Mouse (Mus musculus): ENCODE results near the gene Olfr1163. TPM values are rescaled to one million over a fixed set of nuclear protein-coding genes. Genes with fewer than 3 reads are reported as not detected.
"Not testable (repeated sequence)": the region's sequence is repeated elsewhere in the genome, so short reads cannot be mapped to it uniquely, and the experiment has no call there.

The Olfr1163 gene
- polyA plus RNA-seq (2015; fragmentation: Nextera tagmentation; extraction: Ambion mirVana) = not detected in 2 replicates

DNA sequence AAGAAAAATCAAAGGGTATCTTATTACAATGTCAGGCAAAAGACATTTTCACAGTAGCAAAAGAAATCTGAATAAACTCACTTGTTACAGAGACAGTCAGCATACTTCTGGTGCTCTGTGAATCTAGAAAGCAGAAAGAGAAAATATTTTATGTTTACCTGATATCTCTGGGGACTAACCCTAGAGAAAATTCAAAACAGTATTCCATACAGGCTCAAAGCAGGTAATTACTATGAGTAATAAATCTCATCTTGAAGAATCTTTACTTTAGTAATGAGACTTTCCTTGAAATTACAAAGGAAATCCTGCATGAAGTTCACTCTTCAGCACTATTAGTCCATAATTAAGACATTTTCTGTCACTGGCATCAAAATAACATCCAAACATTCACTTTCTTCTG is at the start of gene Olfr1163:
TSS of gene Olfr1163 (minus strand) at position 101 of the 400 bp plus-strand sequence.
- Histone ChIP-seq H3K9me3 (ENCODE audit: control insufficient read depth, low read length) (no peaks in the 10 kb centered on the region), H3K27ac (ENCODE audit: low read length) (no peak within 1 kb of the TSS), H3K4me2 (ENCODE audit: low read length) (no peak within 1 kb of the TSS), H3K4me3 (replicated peaks; ENCODE audit: low read length) (no peak within 1 kb of the TSS), H3K27me3 (replicated peaks; ENCODE audit: control insufficient read depth, insufficient read depth, low read length) (no peaks in the 10 kb centered on the region), H3K36me3 (ENCODE audit: control insufficient read depth, insufficient read depth) (no peaks in the 10 kb centered on the region), H3K9ac (replicated peaks; ENCODE audit: low read depth, low read length) (no peak within 1 kb of the TSS), H3K4me1 (replicated peaks; ENCODE audit: control insufficient read depth, insufficient read depth, low read length) (no peaks in the 10 kb centered on the region)
- ATAC-seq = no peak

DNA sequence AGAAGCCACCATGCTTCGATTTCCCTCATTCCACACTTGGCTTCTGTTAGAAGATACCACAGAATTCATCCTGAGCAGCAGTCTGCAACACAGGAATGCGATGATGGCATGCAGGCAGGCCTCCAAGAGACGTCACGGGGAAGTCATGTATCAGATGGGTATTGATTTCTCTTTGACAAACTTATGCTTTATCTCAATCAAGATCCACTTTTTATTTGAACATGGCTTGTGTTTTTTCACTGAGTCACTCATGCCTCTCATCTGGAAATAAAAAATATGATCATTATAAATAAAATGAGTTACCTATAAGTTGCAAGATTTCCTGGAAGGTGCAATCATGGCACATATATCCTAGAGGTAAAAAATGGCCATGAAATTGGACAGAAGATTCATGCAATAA is 22.2 kb upstream of the Olfr1163 start, which contains the start of gene Olfr1164:
TSS of gene Olfr1164 (minus strand) at position 101 of the 400 bp plus-strand sequence.
- Histone ChIP-seq H3K9ac (replicated peaks; ENCODE audit: low read depth, low read length) (no peak within 1 kb of the TSS), H3K4me2 (ENCODE audit: low read length) (no peak within 1 kb of the TSS), H3K27me3 (replicated peaks; ENCODE audit: control insufficient read depth, insufficient read depth, low read length) (no peaks in the 10 kb centered on the region), H3K27ac (ENCODE audit: low read length) (no peak within 1 kb of the TSS), H3K4me1 (replicated peaks; ENCODE audit: control insufficient read depth, insufficient read depth, low read length) (no peaks in the 10 kb centered on the region), H3K36me3 (ENCODE audit: control insufficient read depth, insufficient read depth) (no peaks in the 10 kb centered on the region), H3K9me3 (ENCODE audit: control insufficient read depth, low read length) (no peaks in the 10 kb centered on the region), H3K4me3 (replicated peaks; ENCODE audit: low read length) (no peak within 1 kb of the TSS)
- WGBS = 79% methylated on average over 4 of the region's 4 CpGs
- ATAC-seq = no peak

DNA sequence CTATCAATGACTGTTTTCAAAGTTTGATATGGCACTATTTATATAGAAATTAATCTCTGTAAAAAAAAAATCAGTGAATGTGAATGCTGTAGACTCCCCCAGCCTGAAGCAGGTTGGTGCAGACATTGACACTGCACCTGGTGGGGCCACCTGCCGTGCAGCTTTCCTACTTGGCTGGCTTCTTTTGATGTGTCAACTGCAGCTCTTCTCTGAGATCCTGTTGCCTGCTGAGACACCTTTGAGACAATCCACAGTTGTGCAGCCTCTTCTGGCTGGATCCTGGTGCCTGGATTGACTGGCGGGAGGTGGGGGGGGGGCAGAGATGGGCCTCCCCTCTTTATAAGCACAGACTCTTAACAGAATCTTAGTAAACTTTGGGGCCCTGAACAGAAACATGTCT is 8.0 kb downstream of the Olfr1163 start:
- Histone ChIP-seq H3K36me3 (ENCODE audit: control insufficient read depth, insufficient read depth) (no peaks in the 10 kb centered on the region), H3K4me1 (replicated peaks; ENCODE audit: control insufficient read depth, insufficient read depth, low read length) (no peaks in the 10 kb centered on the region), H3K27ac (ENCODE audit: low read length) (no peak overlapping the region), H3K4me2 (ENCODE audit: low read length) (no peak overlapping the region), H3K27me3 (replicated peaks; ENCODE audit: control insufficient read depth, insufficient read depth, low read length) (no peaks in the 10 kb centered on the region), H3K9ac (replicated peaks; ENCODE audit: low read depth, low read length) (no peak overlapping the region), H3K9me3 (ENCODE audit: control insufficient read depth, low read length) (no peaks in the 10 kb centered on the region), H3K4me3 (replicated peaks; ENCODE audit: low read length) (no peak overlapping the region)
- WGBS = 73% methylated on average over 2 of the region's 2 CpGs
- ATAC-seq = no peak

DNA sequence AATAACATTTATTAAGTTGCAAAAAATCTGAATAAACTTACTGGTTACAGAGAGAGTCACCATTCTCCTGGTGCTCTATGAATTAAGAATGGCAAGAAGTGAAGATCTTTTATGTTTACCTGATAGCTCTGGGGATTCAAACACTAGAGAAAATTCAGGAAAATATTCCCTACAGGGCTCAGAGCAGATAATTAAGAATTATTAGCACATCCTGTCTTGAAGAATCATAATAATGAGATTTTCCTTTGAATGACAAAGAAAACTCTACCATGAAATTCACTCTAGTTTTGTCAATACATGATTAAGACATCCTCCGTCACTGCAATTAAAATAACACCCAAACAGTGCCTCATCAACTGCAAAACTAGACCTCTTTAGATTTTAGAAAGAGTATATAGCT is 20.6 kb downstream of the Olfr1163 start, which contains the start of gene Olfr1162:
TSS of gene Olfr1162 (minus strand) at position 101 of the 400 bp plus-strand sequence.
- no peak within 1 kb of the TSS for H3K27ac ChIP-seq (ENCODE audit: low read length)
- 76% methylated on average over 1 of the region's 1 CpGs for WGBS
- ATAC-seq = no peak
- H3K4me1 ChIP-seq (replicated peaks; ENCODE audit: control insufficient read depth, insufficient read depth, low read length) = no peaks in the 10 kb centered on the region
- no peak within 1 kb of the TSS for H3K9ac ChIP-seq (replicated peaks; ENCODE audit: low read depth, low read length)
- H3K27me3 ChIP-seq (replicated peaks; ENCODE audit: control insufficient read depth, insufficient read depth, low read length) = no peaks in the 10 kb centered on the region
- H3K4me3 ChIP-seq (replicated peaks; ENCODE audit: low read length) = no peak within 1 kb of the TSS
- no peaks in the 10 kb centered on the region for H3K36me3 ChIP-seq (ENCODE audit: control insufficient read depth, insufficient read depth)
- H3K9me3 ChIP-seq (ENCODE audit: control insufficient read depth, low read length) = no peaks in the 10 kb centered on the region
- no peak within 1 kb of the TSS for H3K4me2 ChIP-seq (ENCODE audit: low read length)

DNA sequence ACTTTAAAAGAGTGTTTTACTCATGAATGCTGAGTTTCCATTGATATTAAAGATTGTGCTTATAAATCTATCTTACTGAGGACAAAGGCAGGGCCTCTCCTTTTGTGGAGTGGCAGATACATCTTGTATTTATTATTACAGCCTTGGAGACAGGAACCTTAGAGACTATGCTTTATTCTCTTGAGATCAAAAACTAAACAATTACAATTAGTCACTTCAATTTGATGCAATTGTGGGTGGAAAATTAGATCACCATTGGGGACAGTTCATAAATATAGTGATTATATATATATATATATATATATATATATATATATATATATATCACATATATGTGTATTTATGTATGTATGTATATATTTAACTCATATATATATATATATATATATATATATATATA is 34.0 kb downstream of the Olfr1163 start, which contains the start of gene Olfr73:
TSS of gene Olfr73 (minus strand) at position 101 of the 400 bp plus-strand sequence.
- no peaks in the 10 kb centered on the region for H3K4me1 ChIP-seq (replicated peaks; ENCODE audit: control insufficient read depth, insufficient read depth, low read length)
- H3K36me3 ChIP-seq (ENCODE audit: control insufficient read depth, insufficient read depth) = no peaks in the 10 kb centered on the region
- no peak within 1 kb of the TSS for H3K4me3 ChIP-seq (replicated peaks; ENCODE audit: low read length)
- no peak within 1 kb of the TSS for H3K4me2 ChIP-seq (ENCODE audit: low read length)
- no peak within 1 kb of the TSS for H3K9ac ChIP-seq (replicated peaks; ENCODE audit: low read depth, low read length)
- H3K27ac ChIP-seq (ENCODE audit: low read length) = no peak within 1 kb of the TSS
- no peaks in the 10 kb centered on the region for H3K9me3 ChIP-seq (ENCODE audit: control insufficient read depth, low read length)
- no peaks in the 10 kb centered on the region for H3K27me3 ChIP-seq (replicated peaks; ENCODE audit: control insufficient read depth, insufficient read depth, low read length)
- ATAC-seq = no peak

DNA sequence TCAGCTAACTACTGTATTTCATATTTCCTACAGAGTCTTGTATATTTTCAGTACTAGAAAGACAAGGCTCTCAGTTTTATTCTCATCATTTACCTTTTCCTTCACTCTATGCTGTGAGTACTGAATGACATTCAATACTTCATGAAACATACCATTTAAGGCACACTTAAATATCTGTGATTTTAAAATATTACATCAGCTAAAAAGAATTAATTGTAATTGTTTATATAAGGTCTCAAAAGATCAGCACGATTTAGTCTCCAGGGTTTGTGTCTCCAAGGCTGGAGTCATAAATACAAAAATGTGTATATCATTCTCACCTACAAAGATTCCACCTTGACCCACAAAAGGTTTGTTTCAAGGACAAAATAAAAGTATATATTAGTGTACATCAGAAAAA is 49.2 kb downstream of the Olfr1163 start, which contains the start of gene Olfr1161:
TSS of gene Olfr1161 (plus strand) at position 301 of the 400 bp plus-strand sequence.
- 84% methylated on average over 1 of the region's 1 CpGs for WGBS
- H3K4me1 ChIP-seq (replicated peaks; ENCODE audit: control insufficient read depth, insufficient read depth, low read length); H3K9ac ChIP-seq (replicated peaks; ENCODE audit: low read depth, low read length); H3K27ac ChIP-seq (ENCODE audit: low read length); H3K36me3 ChIP-seq (ENCODE audit: control insufficient read depth, insufficient read depth); H3K9me3 ChIP-seq (ENCODE audit: control insufficient read depth, low read length); H3K4me3 ChIP-seq (replicated peaks; ENCODE audit: low read length); H3K4me2 ChIP-seq (ENCODE audit: low read length); ATAC-seq; H3K27me3 ChIP-seq (replicated peaks; ENCODE audit: control insufficient read depth, insufficient read depth, low read length): not testable (repeated sequence)

Other genes with a start within 250 kb of the Olfr1163 start
- not detected in 2 replicates for gene Olfr1148, start 241.3 kb downstream of the Olfr1163 start, polyA plus RNA-seq (2015; fragmentation: Nextera tagmentation; extraction: Ambion mirVana)
- gene Olfr1150-ps1, start 227.8 kb downstream of the Olfr1163 start, polyA plus RNA-seq (2015; fragmentation: Nextera tagmentation; extraction: Ambion mirVana) = not detected in 2 replicates
- not detected in 2 replicates for gene Olfr1151, start 216.0 kb downstream of the Olfr1163 start, polyA plus RNA-seq (2015; fragmentation: Nextera tagmentation; extraction: Ambion mirVana)
- not detected in 2 replicates for gene Olfr1152, start 205.3 kb downstream of the Olfr1163 start, polyA plus RNA-seq (2015; fragmentation: Nextera tagmentation; extraction: Ambion mirVana)
- gene Olfr1153, start 176.9 kb downstream of the Olfr1163 start, polyA plus RNA-seq (2015; fragmentation: Nextera tagmentation; extraction: Ambion mirVana) = not detected in 2 replicates
- gene Olfr1154, start 166.7 kb downstream of the Olfr1163 start, polyA plus RNA-seq (2015; fragmentation: Nextera tagmentation; extraction: Ambion mirVana) = not detected in 2 replicates
- not detected in 2 replicates for gene Olfr1155, start 126.7 kb downstream of the Olfr1163 start, polyA plus RNA-seq (2015; fragmentation: Nextera tagmentation; extraction: Ambion mirVana)
- not detected in 2 replicates for gene Olfr1156, start 118.7 kb downstream of the Olfr1163 start, polyA plus RNA-seq (2015; fragmentation: Nextera tagmentation; extraction: Ambion mirVana)
- gene Olfr1157, start 103.5 kb downstream of the Olfr1163 start, polyA plus RNA-seq (2015; fragmentation: Nextera tagmentation; extraction: Ambion mirVana) = not detected in 2 replicates
- gene Olfr74, start 97.2 kb downstream of the Olfr1163 start, polyA plus RNA-seq (2015; fragmentation: Nextera tagmentation; extraction: Ambion mirVana) = not detected in 2 replicates
- not detected in 2 replicates for gene Olfr1158, start 81.7 kb downstream of the Olfr1163 start, polyA plus RNA-seq (2015; fragmentation: Nextera tagmentation; extraction: Ambion mirVana)
- gene Olfr1160, start 63.6 kb downstream of the Olfr1163 start, polyA plus RNA-seq (2015; fragmentation: Nextera tagmentation; extraction: Ambion mirVana) = not detected in 2 replicates
- gene Olfr1161, start 49.1 kb downstream of the Olfr1163 start, polyA plus RNA-seq (2015; fragmentation: Nextera tagmentation; extraction: Ambion mirVana) = not detected in 2 replicates
- gene Olfr73, start 34.1 kb downstream of the Olfr1163 start, polyA plus RNA-seq (2015; fragmentation: Nextera tagmentation; extraction: Ambion mirVana) = not detected in 2 replicates
- not detected in 2 replicates for gene Olfr1162, start 20.7 kb downstream of the Olfr1163 start, polyA plus RNA-seq (2015; fragmentation: Nextera tagmentation; extraction: Ambion mirVana)
- gene Olfr1164, start 22.1 kb upstream of the Olfr1163 start, polyA plus RNA-seq (2015; fragmentation: Nextera tagmentation; extraction: Ambion mirVana) = not detected in 2 replicates
- gene Olfr1166, start 56.4 kb upstream of the Olfr1163 start, polyA plus RNA-seq (2015; fragmentation: Nextera tagmentation; extraction: Ambion mirVana) = not detected in 2 replicates
- not detected in 2 replicates for gene Olfr1167, start 83.4 kb upstream of the Olfr1163 start, polyA plus RNA-seq (2015; fragmentation: Nextera tagmentation; extraction: Ambion mirVana)
- not detected in 2 replicates for gene Olfr1168, start 110.0 kb upstream of the Olfr1163 start, polyA plus RNA-seq (2015; fragmentation: Nextera tagmentation; extraction: Ambion mirVana)
- not detected in 2 replicates for gene Olfr1170, start 156.5 kb upstream of the Olfr1163 start, polyA plus RNA-seq (2015; fragmentation: Nextera tagmentation; extraction: Ambion mirVana)
- gene Olfr1173, start 208.0 kb upstream of the Olfr1163 start, polyA plus RNA-seq (2015; fragmentation: Nextera tagmentation; extraction: Ambion mirVana) = not detected in 2 replicates
- gene Olfr1174-ps, start 243.3 kb upstream of the Olfr1163 start, polyA plus RNA-seq (2015; fragmentation: Nextera tagmentation; extraction: Ambion mirVana) = not detected in 2 replicates

All from forebrain, embryonic 16.5 days (tissue).